Mouse (Mus musculus) E14TG2a.4 (cell line): Measurements from ENCODE around the gene Ash1l.

Experiments used
- H3K27me3 ChIP-seq: 2 replicates; pipeline ENCODE4 v1.6.1; 2014; ENCODE audit warnings: low read length, control low read depth; ENCODE audit not compliant: insufficient read depth
- H3K36me3 ChIP-seq: 2 replicates; pipeline ENCODE4 v1.6.1; 2014; ENCODE audit warnings: low read length, control low read depth; ENCODE audit not compliant: insufficient read depth
- H3K4me1 ChIP-seq: replicated peaks from 2 replicates; pipeline ENCODE4 v1.6.1; 2014; ENCODE audit warnings: low read depth, low read length, control low read depth
- H3K4me3 ChIP-seq: replicated peaks from 2 replicates; pipeline ENCODE4 v1.5.1; 2014; ENCODE audit warnings: mild to moderate bottlenecking, low read length
- H3K9me3 ChIP-seq: 2 replicates; pipeline ENCODE4 v1.6.1; 2014; ENCODE audit warnings: low read length, control low read depth
- CTCF ChIP-seq: conservative IDR thresholded peaks from 2 replicates; pipeline ENCODE4 v1.5.1; 2014; ENCODE audit warnings: low read length
- NANOG ChIP-seq: IDR thresholded peaks from 2 replicates; pipeline ENCODE4 v1.6.1; 2014; ENCODE audit warnings: borderline replicate concordance, low read length, mixed read lengths
- POU5F1 ChIP-seq: IDR thresholded peaks from 2 replicates; pipeline ENCODE4 v1.6.1; 2014; ENCODE audit warnings: low read length, borderline replicate concordance

Gene Ash1l

GRCm38 (mm10) chr3:89084133-89084532 is 133.7 kb downstream of the Ash1l start:
- TF ChIP-seq NANOG = no peak
- TF ChIP-seq POU5F1 = no peak
- no peak for TF ChIP-seq CTCF
- H3K4me1 ChIP-seq = peaks cover 39% of the 10 kb centered on the region
- no peak overlapping the region for H3K4me3 ChIP-seq
- H3K36me3 ChIP-seq = peaks cover 27% of the 10 kb centered on the region
- H3K9me3 ChIP-seq = no peaks in the 10 kb centered on the region
- H3K27me3 ChIP-seq = peaks cover 14% of the 10 kb centered on the region

GRCm38 (mm10) chr3:89084654-89085190 is 134.3 kb downstream of the Ash1l start:
- peaks cover 42% of the 10 kb centered on the region for H3K4me1 ChIP-seq
- no peak for TF ChIP-seq POU5F1
- TF ChIP-seq NANOG = no peak
- TF ChIP-seq CTCF = no peak
- H3K36me3 ChIP-seq = peaks cover 21% of the 10 kb centered on the region
- no peak overlapping the region for H3K4me3 ChIP-seq
- peaks cover 20% of the 10 kb centered on the region for H3K27me3 ChIP-seq
- no peaks in the 10 kb centered on the region for H3K9me3 ChIP-seq

GRCm38 (mm10) chr3:89087338-89088110 is 137.1 kb downstream of the Ash1l start:
- H3K4me1 ChIP-seq = peaks cover 61% of the 10 kb centered on the region
- H3K4me3 ChIP-seq = peak overlapping the region; percentile 90
- no peaks in the 10 kb centered on the region for H3K9me3 ChIP-seq
- TF ChIP-seq CTCF (peak; percentile 79), NANOG (no peak), POU5F1 (no peak)
- H3K36me3 ChIP-seq = peaks cover 18% of the 10 kb centered on the region
- H3K27me3 ChIP-seq = peaks cover 47% of the 10 kb centered on the region

- Histone ChIP-seq H3K27me3 (peaks cover 53% of the 10 kb centered on the region), H3K4me3 (peak overlapping the region; percentile 90), H3K4me1 (peaks cover 76% of the 10 kb centered on the region), H3K36me3 (peaks cover 22% of the 10 kb centered on the region), H3K9me3 (no peaks in the 10 kb centered on the region)
- TF ChIP-seq NANOG = no peak
- no peak for TF ChIP-seq POU5F1
- no peak for TF ChIP-seq CTCF
These were observed 138.6 kb downstream of the Ash1l start for GRCm38 (mm10) chr3:89088974-89089373.

GRCm38 (mm10) chr3:89089882-89090591 is 139.6 kb downstream of the Ash1l start:
- Histone ChIP-seq H3K4me1 (peaks cover 78% of the 10 kb centered on the region), H3K4me3 (peak overlapping the region; percentile 90), H3K9me3 (no peaks in the 10 kb centered on the region), H3K27me3 (peaks cover 53% of the 10 kb centered on the region), H3K36me3 (peaks cover 24% of the 10 kb centered on the region)
- TF ChIP-seq NANOG (no peak), CTCF (no peak), POU5F1 (no peak)

- peak overlapping the region; percentile 90 for H3K4me3 ChIP-seq
- peaks cover 29% of the 10 kb centered on the region for H3K36me3 ChIP-seq
- TF ChIP-seq CTCF = peak; percentile 28
- TF ChIP-seq NANOG = no peak
- TF ChIP-seq POU5F1 = no peak
- peaks cover 86% of the 10 kb centered on the region for H3K4me1 ChIP-seq
- no peaks in the 10 kb centered on the region for H3K9me3 ChIP-seq
- H3K27me3 ChIP-seq = peaks cover 53% of the 10 kb centered on the region
These were observed 140.6 kb downstream of the Ash1l start for GRCm38 (mm10) chr3:89090694-89091655.

GRCm38 (mm10) chr3:89091811-89092508 is 141.5 kb downstream of the Ash1l start:
- TF ChIP-seq NANOG = no peak
- no peak for TF ChIP-seq CTCF
- no peak for TF ChIP-seq POU5F1
- Histone ChIP-seq H3K27me3 (peaks cover 53% of the 10 kb centered on the region), H3K4me3 (peak overlapping the region; percentile 90), H3K9me3 (no peaks in the 10 kb centered on the region), H3K4me1 (peaks cover 86% of the 10 kb centered on the region), H3K36me3 (peaks cover 39% of the 10 kb centered on the region)
